Mouse (Mus musculus) ES-Bruce4 (cell line): ENCODE measurements around the gene Syne1.

Experiments used
- CTCF ChIP-seq: IDR thresholded peaks from one replicate; pipeline ENCODE4 v1.8.1; 2011; ENCODE audit warnings: low read depth, low read length
- EP300 ChIP-seq: IDR thresholded peaks from 2 replicates; pipeline ENCODE4 v1.6.1; 2011; ENCODE audit warnings: low read depth, low read length; ENCODE audit not compliant: insufficient read depth
- POLR2A ChIP-seq: IDR thresholded peaks from one replicate; pipeline ENCODE4 v1.8.1; 2011; ENCODE audit warnings: low read length; ENCODE audit not compliant: insufficient read depth

DNA sequence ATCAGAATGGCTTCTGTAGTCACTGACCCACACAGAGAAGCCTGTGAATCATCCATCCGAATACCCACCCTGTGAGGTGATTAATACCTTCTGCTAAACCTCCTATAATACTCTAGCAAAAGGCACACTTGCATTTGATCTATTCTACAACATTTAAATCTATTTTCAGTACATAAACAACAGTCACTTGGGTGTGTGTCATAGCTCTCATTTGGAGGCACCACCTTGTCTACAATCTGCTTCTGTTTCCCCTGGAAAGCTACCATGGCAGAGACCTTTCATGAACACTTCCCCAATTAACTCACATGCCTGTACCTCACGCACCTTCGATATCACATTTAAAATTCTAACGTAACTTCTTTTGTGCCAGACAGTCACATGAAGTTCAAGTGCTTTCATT lies 169.7 kb downstream of the Syne1 start:
- TF ChIP-seq POLR2A (no peak), CTCF (no peak), EP300 (no peak)
